Mouse (Mus musculus) lung, embryonic 14.5 days (tissue): ENCODE results near the gene Map3k9. TPM values are rescaled to one million over a fixed set of nuclear protein-coding genes. Genes with fewer than 3 reads are reported as not detected.

Experiments used
- ATAC-seq: fragments of 200-750 bp; cut with Nextera tagmentation; 2 replicates; pipeline ENCODE4 v1.8.0; 2017; ENCODE audit warnings: mild to moderate bottlenecking, moderate TSS enrichment, moderate library complexity; ENCODE audit not compliant: insufficient read depth
- DNase-seq: peaks from one replicate; pipeline ENCODE4 v3.0.0-alpha.2; 2015
- H3K27ac ChIP-seq: fragments of 300-500 bp; sonication (generic); 2 replicates; pipeline ENCODE4 v1.5.1; 2014; ENCODE audit warnings: low read depth, mild to moderate bottlenecking, moderate library complexity
- H3K27me3 ChIP-seq: fragments of 300-500 bp; sonication (generic); 2 replicates; pipeline ENCODE4 v1.6.1; 2014; ENCODE audit warnings: low read length, control low read depth; ENCODE audit not compliant: insufficient read depth
- H3K36me3 ChIP-seq: fragments of 300-500 bp; sonication (generic); 2 replicates; pipeline ENCODE4 v1.6.1; 2014; ENCODE audit warnings: control low read depth; ENCODE audit not compliant: insufficient read depth
- H3K4me1 ChIP-seq: fragments of 300-500 bp; sonication (generic); 2 replicates; pipeline ENCODE4 v1.6.1; 2014; ENCODE audit warnings: antibody characterized with exemption, control low read depth; ENCODE audit not compliant: insufficient read depth
- H3K4me2 ChIP-seq: fragments of 300-500 bp; sonication (generic); 2 replicates; pipeline ENCODE4 v1.6.1; 2014; ENCODE audit warnings: mild to moderate bottlenecking
- H3K4me3 ChIP-seq: fragments of 300-500 bp; sonication (generic); 2 replicates; pipeline ENCODE4 v1.5.1; 2014; ENCODE audit warnings: low read depth, low read length
- H3K9ac ChIP-seq: fragments of 300-500 bp; sonication (generic); 2 replicates; pipeline ENCODE4 v1.6.1; 2014
- H3K9me3 ChIP-seq: fragments of 300-500 bp; sonication (generic); 2 replicates; pipeline ENCODE4 v1.6.1; 2016; ENCODE audit warnings: low read depth, low read length, control low read depth
- CTCF ChIP-seq: IDR thresholded peaks from 2 replicates; pipeline ENCODE4 v1.5.1; 2016; ENCODE audit warnings: antibody characterized with exemption, low read depth
- WGBS: fragments of 180-500 bp; shearing (Covaris S2); extraction: QIAGEN DNeasy Blood & Tissue Kit; methylation state at CpG from one replicate; pipeline ENCODE4 v1.1.7; 2014; 5-methylcytosine and 5-hydroxymethylcytosine counted together
- polyA plus RNA-seq: library from polyadenylated mRNA; unstranded; fragments of >200 nt; fragmentation: Nextera tagmentation; extraction: Ambion mirVana; gene quantifications from 2 replicates; pipeline ENCODE4 v1.2.1, GENCODE M21; 2014

The Map3k9 gene
- polyA plus RNA-seq, 1 experiment from 2014 or later, result 3.2 TPM

GRCm38 (mm10) chr12:81816330-81817125 is 35.6 kb upstream of the Map3k9 start:
- DNase-seq, result peak; percentile 71
- H3K9ac ChIP-seq, result no peak overlapping the region
- peak overlapping the region; percentile 49 for H3K4me2 ChIP-seq
- TF ChIP-seq CTCF, result no peak
- H3K27ac ChIP-seq, result peak overlapping the region; percentile 37; the same call in 1 of the 2 replicates
- H3K4me3 ChIP-seq, result no peak overlapping the region
- 0 out of 2 replicates have a peak, but pooled peaks cover 7% of the 10 kb centered on the region for H3K4me1 ChIP-seq
- no peaks in the 10 kb centered on the region for H3K27me3 ChIP-seq
- no peaks in the 10 kb centered on the region for H3K36me3 ChIP-seq
- WGBS, result 12% methylated on average over 10 of the region's 10 CpGs
- ATAC-seq, result peak; percentile 75; the same call in 1 of the 2 replicates
- no peaks in the 10 kb centered on the region for H3K9me3 ChIP-seq

- H3K27ac ChIP-seq, result no peak overlapping the region
These were observed 33.8 kb upstream of the Map3k9 start for GRCm38 (mm10) chr12:81814742-81815141.

GRCm38 (mm10) chr12:81810417-81810816 is 29.4 kb upstream of the Map3k9 start:
- ATAC-seq (no peak), DNase-seq (no peak)
- Histone ChIP-seq H3K27me3 (no peaks in the 10 kb centered on the region), H3K4me3 (no peak overlapping the region), H3K9ac (no peak overlapping the region), H3K36me3 (no peaks in the 10 kb centered on the region), H3K27ac (no peak overlapping the region), H3K4me2 (no peak overlapping the region), H3K4me1 (no peaks in the 10 kb centered on the region), H3K9me3 (no peaks in the 10 kb centered on the region)
- 28% methylated on average over 8 of the region's 8 CpGs for WGBS
- no peak for TF ChIP-seq CTCF

More at GRCm38 (mm10) chr12:81814742-81815141, 33.8 kb upstream of the Map3k9 start:
- DNase-seq, result no peak
- no peak overlapping the region for H3K4me3 ChIP-seq
- no peaks in the 10 kb centered on the region for H3K36me3 ChIP-seq
- no peaks in the 10 kb centered on the region for H3K9me3 ChIP-seq
- WGBS, result 89% methylated on average over 5 of the region's 5 CpGs
- no peak overlapping the region for H3K9ac ChIP-seq
- H3K4me2 ChIP-seq, result no peak overlapping the region
- H3K27me3 ChIP-seq, result no peaks in the 10 kb centered on the region
- ATAC-seq, result no peak
- 0 out of 2 replicates have a peak, but pooled peaks cover 7% of the 10 kb centered on the region for H3K4me1 ChIP-seq
- no peak for TF ChIP-seq CTCF

GRCm38 (mm10) chr12:81808596-81808995 is 27.6 kb upstream of the Map3k9 start:
- no peak for TF ChIP-seq CTCF
- no peak for DNase-seq
- Histone ChIP-seq H3K4me2 (no peak overlapping the region), H3K9ac (no peak overlapping the region), H3K4me3 (no peak overlapping the region), H3K27ac (no peak overlapping the region), H3K36me3 (no peaks in the 10 kb centered on the region), H3K4me1 (no peaks in the 10 kb centered on the region), H3K9me3 (no peaks in the 10 kb centered on the region), H3K27me3 (no peaks in the 10 kb centered on the region)
- no peak for ATAC-seq
- WGBS, result 58% methylated on average over 2 of the region's 2 CpGs

- Histone ChIP-seq H3K4me2 (peak overlapping the region; percentile 64), H3K9ac (no peak overlapping the region), H3K4me1 (no peaks in the 10 kb centered on the region), H3K27ac (no peak overlapping the region), H3K36me3 (no peaks in the 10 kb centered on the region), H3K9me3 (no peaks in the 10 kb centered on the region), H3K27me3 (no peaks in the 10 kb centered on the region), H3K4me3 (peak overlapping the region; percentile 27; the same call in 1 of the 2 replicates)
- peak; percentile 57 for DNase-seq
- TF ChIP-seq CTCF, result no peak
- no peak for ATAC-seq
- WGBS, result 24% methylated on average over 11 of the region's 11 CpGs
These were observed 27.0 kb upstream of the Map3k9 start for GRCm38 (mm10) chr12:81807953-81808352.

GRCm38 (mm10) chr12:81807529-81807837 is 26.5 kb upstream of the Map3k9 start:
- Histone ChIP-seq H3K27ac (no peak overlapping the region), H3K4me3 (peak overlapping the region; percentile 27), H3K36me3 (no peaks in the 10 kb centered on the region), H3K27me3 (no peaks in the 10 kb centered on the region), H3K9me3 (no peaks in the 10 kb centered on the region), H3K9ac (peak overlapping the region; percentile 24; the same call in 1 of the 2 replicates), H3K4me2 (peak overlapping the region; percentile 64), H3K4me1 (no peaks in the 10 kb centered on the region)
- under 1% methylated on average over 7 of the region's 7 CpGs for WGBS
- ATAC-seq (peak; percentile 43; the same call in 1 of the 2 replicates), DNase-seq (no peak)
- TF ChIP-seq CTCF, result no peak

- peak overlapping the region; percentile 24; the same call in 1 of the 2 replicates for H3K9ac ChIP-seq
- H3K27me3 ChIP-seq, result no peaks in the 10 kb centered on the region
- no peak overlapping the region for H3K27ac ChIP-seq
- H3K9me3 ChIP-seq, result no peaks in the 10 kb centered on the region
- H3K4me1 ChIP-seq, result no peaks in the 10 kb centered on the region
- DNase-seq (peak; percentile 56), ATAC-seq (peak; percentile 83)
- H3K4me3 ChIP-seq, result peak overlapping the region; percentile 27
- 4% methylated on average over 16 of the region's 17 CpGs for WGBS
- H3K36me3 ChIP-seq, result no peaks in the 10 kb centered on the region
- peak overlapping the region; percentile 64 for H3K4me2 ChIP-seq
- TF ChIP-seq CTCF, result no peak
These were observed 26.0 kb upstream of the Map3k9 start for GRCm38 (mm10) chr12:81806759-81807528.
